Mouse (Mus musculus) ES-E14 (cell line): Measurements from ENCODE around the gene Gid8. TPM values are rescaled to one million over a fixed set of nuclear protein-coding genes. Genes with fewer than 3 reads are reported as not detected.

Source experiments
- DNase-seq: peaks from one replicate; pipeline ENCODE4 v3.0.0-alpha.2; 2013; ENCODE audit warnings: low read depth, low spot score
- H3K27ac ChIP-seq: 2 replicates; pipeline ENCODE4 v1.5.1; 2012; ENCODE audit warnings: low read depth, mild to moderate bottlenecking, low read length, moderate library complexity, mixed read lengths; ENCODE audit not compliant: poor library complexity, insufficient read depth, severe bottlenecking
- H3K36me3 ChIP-seq: 2 replicates; pipeline ENCODE4 v1.6.1; 2012; ENCODE audit warnings: mild to moderate bottlenecking, low read length, moderate library complexity, mixed read lengths; ENCODE audit not compliant: control insufficient read depth, poor library complexity, insufficient read depth, severe bottlenecking
- H3K4me1 ChIP-seq, 2 experiments: fragments of 150-350 bp in 1 of 2; sonication (generic) in 1 of 2; 2 replicates each; pipeline ENCODE4 v1.6.1; 2012; ENCODE audit warnings: low read length in 2 of 2, mild to moderate bottlenecking in 1 of 2, mixed read lengths in 1 of 2; ENCODE audit not compliant: control insufficient read depth in 2 of 2, insufficient read depth in 2 of 2, poor library complexity in 1 of 2
- H3K4me3 ChIP-seq, 2 experiments: fragments of 150-350 bp in 1 of 2; sonication (generic) in 1 of 2; 2 replicates each; pipeline ENCODE4 v1.5.1; 2012; ENCODE audit warnings: low read length in 2 of 2, low read depth in 1 of 2, mild to moderate bottlenecking in 1 of 2, mixed read lengths in 1 of 2; ENCODE audit not compliant: insufficient read depth in 1 of 2, poor library complexity in 1 of 2, severe bottlenecking in 1 of 2
- H3K9ac ChIP-seq: 2 replicates; pipeline ENCODE4 v1.6.1; 2012; ENCODE audit warnings: low read depth, mild to moderate bottlenecking, low read length, mixed read lengths; ENCODE audit not compliant: poor library complexity, insufficient read depth, severe bottlenecking
- H3K9me3 ChIP-seq: fragments of 150-350 bp; sonication (generic); 2 replicates; pipeline ENCODE4 v1.6.1; 2012; ENCODE audit warnings: low read depth, mild to moderate bottlenecking, low read length; ENCODE audit not compliant: control insufficient read depth, insufficient read depth
- CHD2 ChIP-seq: IDR thresholded peaks from 2 replicates; pipeline ENCODE4 v1.6.1; 2014; ENCODE audit warnings: mild to moderate bottlenecking, low read depth, low read length, inconsistent platforms
- HCFC1 ChIP-seq: IDR thresholded peaks from 2 replicates; pipeline ENCODE4 v1.6.1; 2012; ENCODE audit warnings: low read length, inconsistent platforms, borderline replicate concordance; ENCODE audit not compliant: insufficient read depth
- MAFK ChIP-seq: IDR thresholded peaks from 2 replicates; pipeline ENCODE4 v1.6.1; 2014; ENCODE audit warnings: mild to moderate bottlenecking, low read depth, low read length, inconsistent platforms; ENCODE audit not compliant: insufficient read depth
- ZC3H11A ChIP-seq: IDR thresholded peaks from 2 replicates; pipeline ENCODE4 v1.6.1; 2012; ENCODE audit warnings: low read depth, mild to moderate bottlenecking, inconsistent platforms, low read length, borderline replicate concordance
- ZNF384 ChIP-seq: IDR thresholded peaks from 2 replicates; pipeline ENCODE4 v1.6.1; 2012; ENCODE audit warnings: low read depth, low read length, inconsistent platforms
- in situ Hi-C, 2 experiments: fragments of 600-800 bp; cut with MboI; formaldehyde crosslinking; loops; one replicate each; pipeline ENCODE4 v1.15.1; 2025; ENCODE audit warnings: low sequenced_read_pairs in 2 of 2, inconsistent platforms in 1 of 2; ENCODE audit not compliant: unreplicated experiment in 2 of 2
- total RNA-seq: library from RNA; depleted of rRNA; stranded (reverse); fragments of 300-350 nt; gene quantifications from 2 replicates; pipeline ENCODE4 v1.2.3, GENCODE M21; 2012

The Gid8 gene
- total RNA-seq, 1 experiment: 57.8 TPM

GRCm38 (mm10) chr2:180705975-180706374, 3.9 kb upstream of the Gid8 start:
- H3K4me1 ChIP-seq: peaks cover 5 to 11% of the 10 kb centered on the region in 2 experiments; a peak in 3 of 4 replicates
- H3K36me3 ChIP-seq: peaks cover 17% of the 10 kb centered on the region
- TF ChIP-seq MAFK: no peak
- peak overlapping the region; percentile 32 for H3K27ac ChIP-seq
- in situ Hi-C loops: no loop called here
- no peaks in the 10 kb centered on the region for H3K9me3 ChIP-seq
- H3K9ac ChIP-seq: peak overlapping the region; percentile 12; the same call in 1 of the 2 replicates
- no peak for DNase-seq
- H3K4me3 ChIP-seq: peak overlapping the region in 1 of 2 experiments; percentile 36; a peak in 2 of 4 replicates

- Histone ChIP-seq H3K9ac (peak overlapping the region; percentile 99), H3K9me3 (no peaks in the 10 kb centered on the region), H3K4me3 (peak overlapping the region; percentile 88 to 99), H3K27ac (peak overlapping the region; percentile 100), H3K36me3 (peaks cover 30% of the 10 kb centered on the region), H3K4me1 (peaks cover 7 to 14% of the 10 kb centered on the region in 2 experiments)
- in situ Hi-C loops: no loop called here
- TF ChIP-seq CHD2 (peak; percentile 77; the same call in 1 of the 2 replicates), HCFC1 (no peak)
- DNase-seq: peak; percentile 78
These were observed 644 bp upstream of the Gid8 start for GRCm38 (mm10) chr2:180709023-180709922.

GRCm38 (mm10) chr2:180710276-180711155, 599 bp downstream of the Gid8 start:
- peaks cover 5 to 7% of the 10 kb centered on the region in 2 experiments for H3K4me1 ChIP-seq
- no peaks in the 10 kb centered on the region for H3K9me3 ChIP-seq
- peak overlapping the region; percentile 99 for H3K9ac ChIP-seq
- in situ Hi-C loops: no loop called here
- no peak for TF ChIP-seq HCFC1
- TF ChIP-seq ZC3H11A: no peak
- no peak for TF ChIP-seq ZNF384
- no peak for TF ChIP-seq CHD2
- no peak for TF ChIP-seq MAFK
- peak overlapping the region; percentile 84 to 90 for H3K4me3 ChIP-seq
- DNase-seq: no peak
- H3K27ac ChIP-seq: peak overlapping the region; percentile 97
- H3K36me3 ChIP-seq: peaks cover 25% of the 10 kb centered on the region

DNA sequence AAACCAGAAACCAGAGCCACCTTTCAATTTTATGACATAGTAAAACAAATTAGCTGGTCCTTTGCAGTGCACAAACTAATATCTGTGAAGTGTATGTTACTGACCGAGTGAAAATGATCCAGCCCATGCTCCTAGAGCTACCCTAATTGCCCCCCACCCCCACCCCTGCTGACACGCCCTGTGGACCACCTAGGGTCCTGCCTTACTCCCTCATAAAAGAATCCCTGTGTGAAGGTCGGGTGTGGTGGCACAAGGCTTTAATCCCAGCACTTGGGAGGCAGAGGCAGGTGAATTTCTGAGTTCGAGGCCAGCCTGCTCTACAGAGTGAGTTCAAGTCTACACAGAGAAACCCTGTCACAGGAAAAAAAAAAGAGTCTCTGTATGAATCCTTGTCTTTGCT, 1.6 kb downstream of the Gid8 start:
- Histone ChIP-seq H3K9ac (peak overlapping the region; percentile 99; the same call in 1 of the 2 replicates), H3K4me1 (peaks cover 5 to 7% of the 10 kb centered on the region in 2 experiments), H3K36me3 (peaks cover 25% of the 10 kb centered on the region), H3K27ac (peak overlapping the region; percentile 97), H3K4me3 (peak overlapping the region; percentile 84 to 90), H3K9me3 (no peaks in the 10 kb centered on the region)
- no peak for TF ChIP-seq MAFK
- no peak for TF ChIP-seq HCFC1
- no peak for TF ChIP-seq ZNF384
- no peak for TF ChIP-seq ZC3H11A
- TF ChIP-seq CHD2: no peak
- no peak for DNase-seq
- in situ Hi-C loops: no loop called here
